Mouse (Mus musculus): ENCODE results near the gene Wdr73.

- no peak for TF ChIP-seq CTCF (IDR thresholded peaks at IDR 0.05; ENCODE audit: extremely low read depth, insufficient read depth, low read length)
- no peak for TF ChIP-seq POLR2A (IDR thresholded peaks at IDR 0.05; ENCODE audit: extremely low read depth, insufficient read depth, low read length)
Observed at GRCm38 (mm10) chr7:80932777-80933176, 31.7 kb upstream of the Wdr73 start.

Measured in cortical plate, adult 2 months (tissue).